Mouse (Mus musculus): ENCODE measurements at regions not wholly inside any gene's neighbourhood (a gene's known extent, or its start where the extent isn't known, plus 50 kb on each side); places are given as distances from the start of the nearest gene placed in this dataset.
A peak's percentile ranks its signal among the peaks of the same experiment; 100 is the strongest.

DNA sequence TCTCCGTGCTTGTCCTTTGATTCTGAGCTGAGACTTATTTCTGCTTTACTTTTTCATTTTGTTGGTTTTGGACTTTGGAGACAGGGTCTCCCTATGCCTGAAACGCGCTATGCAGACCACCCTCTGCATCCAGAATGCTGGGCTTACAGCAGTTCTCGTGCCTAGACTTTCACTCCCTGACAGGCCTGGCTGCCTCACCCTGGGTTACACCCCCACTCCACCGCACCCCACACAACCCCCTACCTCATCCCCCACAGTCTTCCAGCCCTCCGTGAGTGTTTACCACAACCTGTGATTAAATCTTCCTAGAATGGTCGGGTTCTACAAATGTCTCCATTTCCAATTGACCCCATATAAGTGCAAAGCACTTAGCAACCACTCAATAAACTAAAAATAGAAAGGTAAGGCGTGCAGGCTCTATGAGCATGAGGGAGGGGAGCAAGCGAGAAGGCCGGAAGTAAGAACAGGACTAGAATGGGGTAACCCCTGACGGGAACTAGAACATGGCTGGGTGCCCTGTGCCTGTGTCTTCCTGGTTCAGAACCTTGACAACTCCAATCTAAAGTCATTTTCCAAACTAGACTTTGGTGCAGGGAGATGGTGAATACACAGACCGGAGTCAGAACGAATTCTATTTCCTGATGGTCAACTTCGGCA, 131.2 kb upstream of the Lef1 start:
- DNase-seq (ENCODE audit: low read depth, low spot score): no peak

DNA sequence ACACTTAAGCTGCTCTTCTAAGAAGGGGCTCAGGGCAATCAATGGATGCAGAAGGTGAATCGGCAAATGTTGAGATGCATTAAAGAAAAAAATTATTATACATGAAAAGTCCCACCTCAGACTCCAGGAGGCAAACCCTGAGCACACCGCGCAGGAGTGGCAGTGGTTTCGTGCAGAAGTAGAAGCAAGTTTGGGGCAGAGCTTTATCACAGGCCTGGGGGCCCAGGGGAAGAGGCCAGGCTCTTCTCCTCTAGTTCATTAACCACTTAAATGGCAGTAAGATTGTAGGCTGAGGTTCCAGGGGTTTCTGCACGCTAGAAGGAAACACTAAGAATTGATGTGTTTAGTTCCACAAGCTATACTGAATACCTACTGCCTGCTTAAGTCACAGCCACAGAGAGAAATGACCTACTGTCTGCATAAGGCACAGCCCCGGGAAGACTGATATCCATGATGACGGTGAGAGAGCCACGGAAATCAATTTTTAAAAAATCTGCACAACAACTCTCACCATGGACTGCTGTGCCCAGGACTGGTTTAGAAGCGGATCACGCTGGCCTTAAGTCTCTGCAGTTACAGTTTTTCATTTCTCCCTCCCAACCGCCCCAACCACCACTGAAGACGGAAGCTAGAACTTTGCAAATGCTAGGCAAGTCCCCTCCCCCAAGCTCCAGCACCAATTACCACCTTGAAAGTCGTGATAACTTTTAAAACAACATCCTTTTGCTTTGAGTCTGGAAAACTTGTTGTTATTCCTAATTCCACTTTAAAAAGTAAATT, 132.2 kb upstream of the Lef1 start:
- DNase-seq (ENCODE audit: low read depth, low spot score): no peak

DNA sequence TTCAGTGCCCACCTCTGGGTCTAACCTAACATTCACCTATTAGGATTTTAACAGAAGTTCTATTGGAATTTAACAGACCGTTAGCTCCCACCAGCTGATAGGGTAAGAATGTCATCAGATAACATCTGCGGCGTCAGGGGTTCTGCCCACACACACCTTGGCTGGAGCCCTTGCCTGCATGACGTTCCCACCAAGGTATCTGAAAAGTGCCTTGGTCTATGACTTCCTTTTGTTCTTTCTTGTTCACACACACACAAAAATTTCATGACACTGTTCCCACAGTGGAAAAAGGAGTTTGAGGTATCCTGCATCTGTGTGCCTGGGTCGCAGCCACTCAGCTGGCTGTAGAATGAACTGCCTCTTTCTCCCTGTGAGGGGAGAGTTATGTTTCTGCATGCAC, 134.1 kb upstream of the Lef1 start:
- DNase-seq (ENCODE audit: low read depth, low spot score): no peak

DNA sequence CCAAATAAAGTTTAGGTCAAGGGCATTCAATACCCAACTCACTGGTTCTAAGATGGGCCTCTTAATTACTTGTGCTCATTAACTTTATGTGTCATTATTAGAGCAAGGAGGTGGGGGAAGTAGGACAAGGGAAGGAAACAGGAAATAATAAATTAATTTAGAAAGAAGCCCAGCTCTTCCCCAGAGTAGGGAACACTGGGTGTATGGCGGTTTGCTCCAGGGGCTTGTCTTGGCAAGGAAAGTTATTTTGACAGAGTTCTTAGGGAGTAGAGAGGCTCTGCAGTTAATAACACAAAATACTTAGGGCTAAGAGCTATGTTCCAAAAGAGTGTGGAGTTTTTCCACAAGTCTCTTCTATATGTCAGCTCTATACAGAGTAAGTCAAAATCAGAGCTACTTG, 135.0 kb upstream of the Lef1 start:
- no peak for DNase-seq (ENCODE audit: low read depth, low spot score)

DNA sequence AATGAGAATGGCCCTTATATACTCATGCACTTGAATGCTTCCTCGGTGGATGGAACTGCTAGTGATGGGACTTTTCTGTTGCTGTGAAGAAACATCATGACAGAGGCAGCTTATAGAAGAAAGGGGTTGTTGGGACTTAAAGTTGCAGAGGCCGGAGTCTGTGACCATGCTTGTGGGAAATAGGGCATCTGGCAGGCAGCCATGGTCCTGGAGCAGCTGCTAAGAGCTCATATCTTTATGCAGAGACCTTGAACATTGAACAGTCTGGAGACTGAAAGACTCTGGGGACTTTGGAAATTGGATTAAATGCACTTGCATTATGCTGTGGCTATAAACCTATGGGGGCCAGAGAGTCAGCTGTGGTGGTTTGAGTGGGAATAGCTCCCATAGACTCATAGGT, 138.1 kb upstream of the Lef1 start:
- no peak for DNase-seq (ENCODE audit: low read depth, low spot score)

DNA sequence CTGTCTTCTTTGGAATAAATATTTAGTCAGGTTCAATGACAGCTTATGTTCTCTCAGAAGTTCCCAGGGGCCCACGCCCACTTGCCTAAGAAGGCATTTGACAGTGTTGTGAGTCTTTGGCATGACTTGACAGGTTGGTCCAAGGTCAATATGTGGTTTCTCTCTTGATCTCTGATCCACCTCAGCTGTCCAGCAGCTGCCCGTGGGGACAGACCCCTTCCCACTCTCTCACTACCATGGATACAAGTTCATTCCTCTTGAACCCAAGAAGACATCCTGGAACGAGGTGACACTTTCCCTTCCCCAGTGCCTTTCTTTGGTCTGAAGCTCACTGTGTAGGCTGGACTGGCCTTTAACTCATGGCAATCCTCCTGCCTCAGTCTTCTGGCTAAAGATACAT, 145.0 kb upstream of the Lef1 start:
- DNase-seq (ENCODE audit: low read depth, low spot score): no peak

DNA sequence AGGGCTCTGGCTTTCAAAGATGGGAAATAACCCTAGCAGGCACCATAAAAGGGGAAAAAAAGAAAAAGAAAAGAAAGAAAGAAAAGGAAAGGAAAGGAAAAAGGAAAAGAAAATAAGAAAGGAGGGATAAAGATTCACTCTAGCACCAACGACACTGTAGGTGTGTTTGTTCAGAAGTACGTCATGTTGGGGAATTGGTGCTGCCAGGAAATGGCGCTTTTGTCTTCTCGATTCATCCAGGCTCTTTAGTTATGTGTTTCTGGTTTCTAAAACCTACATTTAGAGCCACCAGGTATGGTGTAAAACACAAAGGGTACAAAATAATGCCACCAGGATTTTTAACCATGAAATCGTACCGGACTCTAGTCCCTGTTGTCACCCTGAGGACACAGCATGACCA, 146.2 kb upstream of the Lef1 start:
- no peak for DNase-seq (ENCODE audit: low read depth, low spot score)

DNA sequence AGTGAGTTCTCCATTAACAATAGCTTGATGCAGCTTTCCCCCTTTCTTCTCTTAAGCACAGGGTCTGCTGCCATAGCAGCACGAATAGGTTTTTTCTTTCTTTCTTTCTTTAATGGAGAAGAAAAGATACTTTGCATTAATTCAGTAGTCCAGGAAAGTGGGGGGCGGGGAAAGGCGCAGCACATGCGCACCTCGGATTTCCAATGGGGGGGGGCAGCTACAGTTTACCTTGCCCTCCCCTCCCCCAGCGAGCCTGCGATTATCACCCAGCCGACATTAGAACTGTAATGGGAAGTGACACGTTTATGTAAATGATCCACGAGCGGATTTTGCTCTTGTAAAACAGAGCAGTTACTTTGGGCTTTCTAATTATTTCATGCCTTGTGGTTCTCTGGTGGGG, 146.6 kb upstream of the Lef1 start:
- no peak for DNase-seq (ENCODE audit: low read depth, low spot score)

DNA sequence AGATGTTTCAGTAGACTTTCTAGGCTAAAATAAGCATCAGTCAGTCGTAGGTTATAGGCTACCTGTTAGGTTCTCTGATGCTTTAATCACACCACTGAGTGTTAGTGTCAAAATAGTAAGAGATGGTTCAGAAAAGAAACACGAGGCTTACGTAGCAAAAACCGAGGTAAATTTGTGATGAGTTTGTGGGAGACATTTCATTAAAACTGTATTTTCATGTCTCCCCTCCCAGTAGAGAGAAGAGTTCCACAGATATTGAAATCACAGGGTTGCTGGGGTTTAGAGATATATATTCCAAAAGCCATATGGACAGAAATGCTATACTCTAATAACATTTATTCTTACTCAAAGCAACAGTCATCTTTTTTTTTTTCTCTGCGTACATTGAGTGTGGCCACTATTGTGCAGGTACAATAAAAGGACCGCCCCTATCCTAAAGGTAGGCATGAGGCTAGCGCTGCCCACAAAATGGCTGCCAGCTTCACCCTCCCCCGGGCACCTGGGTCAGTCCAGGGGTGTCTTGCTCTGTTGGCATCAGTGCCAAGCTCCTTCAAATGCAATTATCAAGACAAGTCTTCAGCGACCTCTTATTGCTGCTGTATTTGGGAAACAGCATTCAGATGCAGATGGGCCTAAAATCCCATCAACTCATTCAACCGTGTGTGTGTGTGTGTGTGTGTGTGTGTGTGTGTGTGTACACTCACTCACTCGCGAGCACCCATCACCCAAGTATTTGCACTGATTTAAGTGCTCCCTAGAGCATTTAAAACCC, 147.4 kb upstream of the Lef1 start:
- DNase-seq (ENCODE audit: low read depth, low spot score): no peak

DNA sequence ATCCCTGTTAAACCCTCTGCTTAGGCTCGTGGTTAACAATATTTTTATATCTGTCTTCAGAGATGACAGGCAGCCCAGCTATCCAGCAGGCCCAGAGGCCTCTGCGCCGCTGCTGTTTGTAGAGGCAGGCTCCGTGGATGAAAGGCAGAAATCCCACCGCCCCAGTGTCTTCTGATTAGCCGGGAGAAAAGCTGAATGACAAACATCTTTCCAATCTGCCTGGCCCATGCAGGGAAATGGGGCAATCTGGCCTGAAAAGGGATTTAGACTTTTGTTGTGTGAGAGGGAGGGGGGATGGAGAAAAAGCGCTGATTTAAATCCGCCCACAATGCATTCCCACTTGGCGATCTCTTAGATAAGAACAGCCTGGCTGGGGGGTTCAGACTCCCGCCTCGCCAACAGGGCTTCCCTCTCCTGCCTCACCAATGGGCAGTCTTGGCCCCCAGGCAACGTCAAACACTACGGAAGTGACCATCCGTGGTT, 148.1 kb upstream of the Lef1 start:
- DNase-seq (ENCODE audit: low read depth, low spot score): no peak

DNA sequence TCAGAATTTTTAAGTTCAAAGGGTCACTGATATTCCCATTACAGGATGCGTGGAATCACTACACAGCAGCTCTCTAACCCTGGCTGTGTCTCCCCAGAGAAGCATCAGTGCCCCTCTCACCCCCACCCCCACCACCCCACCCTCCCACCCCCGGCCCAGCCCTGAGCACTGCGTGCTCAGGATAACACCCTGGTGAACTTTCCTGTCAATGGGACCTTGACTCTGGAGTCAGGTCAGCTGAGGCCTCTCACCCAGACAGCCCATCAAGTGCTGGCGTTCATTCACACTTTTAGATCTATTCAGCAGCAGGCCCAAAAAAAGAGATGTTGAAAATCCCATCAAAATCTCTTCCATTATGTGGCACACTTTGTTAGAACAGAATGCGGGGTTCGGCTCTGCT, 148.6 kb upstream of the Lef1 start:
- DNase-seq (ENCODE audit: low read depth, low spot score): no peak

DNA sequence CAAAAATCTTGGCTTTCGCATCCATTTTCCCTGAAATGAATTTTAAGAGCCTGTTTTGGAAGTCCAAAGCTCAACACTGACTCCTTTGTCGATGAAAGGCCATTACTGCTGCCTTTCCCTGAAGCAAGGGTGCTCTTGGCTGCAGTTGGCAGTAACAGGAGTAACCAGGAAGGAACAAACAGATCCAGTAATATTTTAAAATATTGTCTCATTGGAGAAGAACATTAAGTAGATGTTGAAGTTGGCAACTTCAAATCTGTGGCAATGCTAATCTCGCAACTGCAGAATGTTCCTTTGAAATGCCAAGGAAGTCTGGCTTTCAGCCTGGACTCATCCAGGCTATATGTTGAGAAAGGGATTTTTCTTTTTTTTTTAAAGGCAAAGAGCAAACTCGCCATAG, 154.3 kb upstream of the Lef1 start:
- DNase-seq (ENCODE audit: low read depth, low spot score): no peak

DNA sequence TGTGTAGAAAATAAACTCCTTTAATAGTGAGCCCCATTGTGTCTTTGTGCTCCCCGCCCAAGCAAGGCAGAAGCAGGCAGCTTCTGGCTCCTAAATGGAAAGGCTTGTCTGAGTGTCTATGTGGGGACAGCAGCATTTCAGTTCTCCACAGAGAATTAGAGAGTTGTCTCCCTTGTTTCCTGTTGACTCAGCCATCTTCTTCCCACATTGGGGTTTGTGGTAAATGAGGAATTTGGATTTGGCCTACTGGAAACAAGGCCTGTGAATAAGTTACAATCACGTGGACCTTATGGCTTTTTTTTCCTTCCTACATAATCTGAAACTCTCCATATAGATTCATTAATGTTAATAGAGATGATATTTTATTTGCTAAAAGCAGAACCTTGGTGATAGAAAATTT, 158.9 kb upstream of the Lef1 start:
- DNase-seq (ENCODE audit: low read depth, low spot score): no peak

DNA sequence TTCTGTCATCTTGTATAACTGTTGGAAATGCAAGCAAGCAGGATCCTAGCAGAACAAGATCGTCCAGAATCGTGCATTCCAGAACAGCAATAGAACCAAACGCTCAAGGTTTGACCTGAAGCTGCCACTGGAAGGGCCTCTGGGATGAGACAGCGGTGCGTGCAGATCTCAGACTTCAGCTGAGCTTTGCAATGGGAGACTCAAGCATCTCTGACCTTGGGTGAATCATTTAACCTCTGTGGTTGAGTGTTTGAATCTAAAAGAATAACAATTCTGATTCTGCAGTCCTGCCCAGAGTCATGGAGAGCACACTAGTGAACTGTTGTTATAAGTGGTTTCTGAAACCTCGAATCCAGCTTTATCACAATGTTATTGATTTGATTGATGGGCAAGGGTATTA, 159.4 kb upstream of the Lef1 start:
- no peak for DNase-seq (ENCODE audit: low read depth, low spot score)

DNA sequence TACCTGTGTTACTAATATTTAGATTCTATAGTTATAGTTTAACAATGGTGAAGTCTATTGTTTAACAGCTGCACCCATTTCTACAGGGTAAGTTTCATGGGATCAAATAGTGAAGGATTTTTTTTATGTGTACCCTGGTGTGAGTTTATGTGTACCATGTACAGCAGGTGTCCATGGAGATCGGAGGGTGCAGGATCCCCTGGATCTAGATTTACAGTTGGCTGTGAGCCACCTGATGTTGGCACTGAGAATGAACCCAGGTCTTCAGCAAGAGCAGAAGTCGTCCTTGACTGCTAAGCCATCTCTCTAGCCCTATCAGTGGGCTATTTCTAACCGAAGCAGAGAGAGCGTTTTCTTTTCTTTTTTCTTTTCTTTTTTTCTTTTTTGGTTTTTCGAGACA, 162.4 kb upstream of the Lef1 start:
- DNase-seq (ENCODE audit: low read depth, low spot score): no peak

DNA sequence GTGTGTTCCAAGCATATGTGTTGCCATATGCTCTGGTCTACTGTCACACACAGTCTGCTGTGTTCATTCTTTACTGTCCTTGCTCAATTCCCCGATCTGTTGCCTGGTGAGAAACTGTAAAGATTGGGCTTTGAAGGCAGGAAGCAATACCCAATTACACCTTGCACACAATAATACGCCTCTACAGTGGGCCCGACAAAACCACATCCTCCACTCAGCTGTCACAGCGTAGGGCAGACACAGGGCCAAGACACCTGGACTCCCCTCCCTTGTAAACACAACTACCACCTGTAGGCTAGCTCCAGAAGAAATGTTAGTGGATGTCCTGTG, 163.0 kb upstream of the Lef1 start:
- no peak for DNase-seq (ENCODE audit: low read depth, low spot score)

DNA sequence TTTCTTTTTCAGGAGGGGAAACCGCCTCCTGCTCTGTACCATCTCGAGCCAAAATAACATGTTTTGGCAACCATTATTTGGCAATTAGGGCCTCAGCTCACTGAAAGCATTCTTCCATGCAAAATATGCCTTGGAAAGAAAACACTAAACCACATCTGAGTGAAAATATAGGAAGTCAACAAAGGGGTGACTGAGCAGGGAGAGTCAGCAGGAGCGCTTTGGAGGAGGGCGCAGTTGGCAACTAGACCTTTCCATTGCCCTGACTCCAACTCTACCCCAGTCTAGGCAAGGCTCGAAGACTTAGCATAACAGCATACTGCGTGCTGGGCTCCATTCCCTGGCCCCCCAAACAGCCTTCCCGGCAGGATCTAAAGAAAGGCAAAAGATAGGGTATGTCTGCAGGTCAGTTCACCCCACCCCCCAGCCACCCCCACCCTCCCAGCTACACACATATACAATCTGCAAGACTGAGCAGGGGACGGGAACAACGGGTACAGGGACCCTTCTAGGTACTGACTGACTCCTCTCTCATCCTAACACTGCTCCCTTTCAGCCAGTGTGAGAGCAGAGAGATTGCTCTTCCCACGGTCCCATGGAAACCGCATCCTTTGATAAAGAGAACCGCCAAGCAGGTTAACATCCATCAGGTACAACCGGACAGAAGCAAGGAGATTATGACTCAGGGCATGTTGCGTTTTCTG, 163.5 kb upstream of the Lef1 start:
- no peak for DNase-seq (ENCODE audit: low read depth, low spot score)

DNA sequence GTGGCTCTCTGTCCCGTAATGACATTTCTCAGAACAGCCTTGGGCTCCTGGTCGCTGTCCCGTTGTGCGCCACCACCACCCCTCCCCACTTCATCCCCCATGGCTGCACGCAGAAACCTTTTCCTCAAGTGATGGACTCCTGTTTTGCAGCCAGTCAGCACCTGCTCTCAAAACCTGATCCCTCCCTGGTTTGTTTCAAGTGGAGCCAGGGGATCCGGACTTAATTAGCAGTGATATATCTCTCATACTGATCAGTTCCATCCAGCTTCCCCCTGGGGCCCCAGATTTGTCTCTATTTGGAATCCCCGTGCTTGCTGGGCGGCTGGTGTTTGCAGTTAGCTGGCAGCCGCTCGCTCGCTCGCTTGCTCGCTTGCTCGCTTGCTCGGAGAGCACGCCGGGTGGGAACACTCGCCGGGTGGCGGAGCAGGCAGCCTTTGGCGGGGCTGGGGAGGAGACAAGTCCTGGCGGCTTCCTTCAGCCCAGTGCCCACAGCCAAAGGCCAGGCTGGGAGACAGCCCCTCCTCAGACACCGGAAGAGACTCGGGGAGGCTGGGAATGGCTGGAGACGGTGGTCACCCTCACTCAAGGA, 164.3 kb upstream of the Lef1 start:
- peak; percentile 63 for DNase-seq (ENCODE audit: low read depth, low spot score)

DNA sequence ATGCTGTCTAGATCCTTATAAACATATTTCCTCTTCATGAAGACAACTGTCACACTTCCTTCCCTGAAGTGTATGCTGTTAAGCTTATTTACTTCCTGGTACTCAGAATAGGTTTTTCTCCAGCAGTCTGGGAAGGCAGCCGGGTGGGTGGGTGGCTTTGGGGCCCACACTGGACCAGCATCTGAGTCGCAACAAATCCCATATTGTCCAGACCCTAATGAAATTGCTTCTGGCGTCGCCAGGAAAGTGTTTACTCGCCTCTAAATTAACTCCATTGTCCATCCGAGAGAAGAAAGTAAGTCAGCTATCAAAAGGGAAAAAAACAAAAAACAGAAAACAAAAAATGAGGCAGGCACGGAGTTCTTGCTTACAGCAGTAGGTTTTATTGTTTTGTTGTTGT, 164.9 kb upstream of the Lef1 start:
- no peak for DNase-seq (ENCODE audit: low read depth, low spot score)

DNA sequence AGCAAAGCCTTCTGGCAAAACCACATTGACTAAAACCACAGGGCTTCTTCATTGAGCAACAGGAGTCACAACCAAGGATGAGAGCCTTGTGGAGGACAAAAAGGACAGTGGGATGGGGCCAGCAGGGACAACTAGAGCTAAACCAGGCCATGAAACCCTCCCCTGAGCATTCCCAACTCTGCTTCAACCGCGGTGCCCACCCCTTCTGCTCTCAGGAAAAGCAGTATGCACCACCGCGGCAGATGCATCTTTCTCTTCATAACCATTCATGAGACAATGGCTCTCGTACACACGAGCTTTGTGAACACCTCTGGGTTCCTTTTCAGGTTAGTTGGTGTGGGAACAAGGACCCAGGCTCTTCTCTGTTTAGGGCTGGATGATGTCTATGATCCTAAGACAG, 166.0 kb upstream of the Lef1 start:
- no peak for DNase-seq (ENCODE audit: low read depth, low spot score)

DNA sequence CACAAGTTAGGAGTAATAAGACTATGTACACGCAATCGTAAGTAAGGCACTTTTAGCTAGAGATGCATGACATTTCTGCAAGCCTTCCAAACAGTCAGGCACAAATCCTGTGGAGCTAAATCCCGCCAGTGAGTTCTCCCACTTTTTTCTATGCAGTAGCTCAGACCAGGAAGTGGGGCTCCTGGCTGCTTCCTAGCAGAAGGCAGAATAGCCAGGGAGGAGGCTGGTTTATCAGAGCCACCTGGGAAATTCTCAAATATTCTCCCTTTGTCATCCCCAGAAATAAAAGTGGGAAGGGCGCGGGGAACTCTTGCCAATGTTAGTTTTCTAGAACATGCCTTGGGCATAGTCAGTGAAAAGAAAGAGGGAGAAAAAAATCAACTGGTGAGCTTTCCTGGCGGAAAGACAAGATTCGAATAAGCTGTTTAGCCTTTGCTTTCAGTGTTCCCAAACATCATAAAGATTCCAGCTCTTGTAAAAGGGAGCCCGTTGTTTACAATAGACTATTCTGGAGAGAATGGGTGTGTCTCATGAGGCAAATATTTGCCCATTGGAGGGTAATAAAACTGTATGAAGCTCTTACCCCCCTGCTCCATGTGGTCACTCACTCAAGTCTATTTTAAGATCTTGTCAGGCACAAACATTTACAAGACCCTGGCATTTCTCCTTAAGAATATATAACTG, 167.2 kb upstream of the Lef1 start:
- DNase-seq (ENCODE audit: low read depth, low spot score): no peak

All from ZHBTc4 (cell line).